Mouse (Mus musculus): ENCODE data around the gene Ptprcap. TPM values are rescaled to one million over a fixed set of nuclear protein-coding genes. Genes with fewer than 3 reads are reported as not detected.
"Not testable (repeated sequence)": the region's sequence is repeated elsewhere in the genome, so short reads cannot be mapped to it uniquely, and the experiment has no call there.

The Ptprcap gene
- total RNA-seq (2021), result 1 to 10 TPM; 1.3 to 1.8 TPM

GRCm38 (mm10) chr19:4153232-4153654 lies at the start of gene Ptprcap:
Gene Ptprcap (plus strand): TSS chr19:4153604.
- intact Hi-C loops (cut with DNase I), result no loop called here
- no peak for DNase-seq (ENCODE audit: low spot score in 2 of 2)

- intact Hi-C loops (cut with DNase I), result no loop called here
- no peak for DNase-seq (ENCODE audit: low spot score in 2 of 2)
Measured at GRCm38 (mm10) chr19:4103792-4104191, 49.6 kb upstream of the Ptprcap start.

- DNase-seq (ENCODE audit: low spot score in 2 of 2), result no peak
- intact Hi-C loops (cut with DNase I), result no loop called here
Measured at GRCm38 (mm10) chr19:4104675-4105194, 48.7 kb upstream of the Ptprcap start.

GRCm38 (mm10) chr19:4106654-4107053 lies 46.8 kb upstream of the Ptprcap start:
- no peak for DNase-seq (ENCODE audit: low spot score in 2 of 2)
- intact Hi-C loops (cut with DNase I), result no loop called here

- DNase-seq (ENCODE audit: low spot score in 2 of 2), result no peak
- intact Hi-C loops (cut with DNase I), result no loop called here
Measured at GRCm38 (mm10) chr19:4108535-4108934, 44.9 kb upstream of the Ptprcap start.

GRCm38 (mm10) chr19:4112063-4112960 lies 41.1 kb upstream of the Ptprcap start:
- intact Hi-C loops (cut with DNase I), result no loop called here
- no peak for DNase-seq (ENCODE audit: low spot score in 2 of 2)

GRCm38 (mm10) chr19:4113186-4113805 lies 40.1 kb upstream of the Ptprcap start:
- peak; percentile 78 to 80 for DNase-seq (ENCODE audit: low spot score in 2 of 2)
- intact Hi-C loops (cut with DNase I), result no loop called here

GRCm38 (mm10) chr19:4113806-4114230 lies 39.6 kb upstream of the Ptprcap start:
- intact Hi-C loops (cut with DNase I), result no loop called here
- no peak for DNase-seq (ENCODE audit: low spot score in 2 of 2)

- no peak for DNase-seq (ENCODE audit: low spot score in 2 of 2)
- intact Hi-C loops (cut with DNase I), result no loop called here
Measured at GRCm38 (mm10) chr19:4114551-4114950, 38.9 kb upstream of the Ptprcap start.

- DNase-seq (ENCODE audit: low spot score in 2 of 2), result no peak
- intact Hi-C loops (cut with DNase I), result no loop called here
Measured at GRCm38 (mm10) chr19:4115144-4115543, 38.3 kb upstream of the Ptprcap start.

- intact Hi-C loops (cut with DNase I), result no loop called here
- DNase-seq (ENCODE audit: low spot score in 2 of 2), result no peak
Measured at GRCm38 (mm10) chr19:4115816-4116215, 37.6 kb upstream of the Ptprcap start.

GRCm38 (mm10) chr19:4117006-4117405 lies 36.4 kb upstream of the Ptprcap start:
- no peak for DNase-seq (ENCODE audit: low spot score in 2 of 2)
- intact Hi-C loops (cut with DNase I), result no loop called here

- intact Hi-C loops (cut with DNase I), result no loop called here
- no peak for DNase-seq (ENCODE audit: low spot score in 2 of 2)
Measured at GRCm38 (mm10) chr19:4118350-4118749, 35.1 kb upstream of the Ptprcap start.

- no peak for DNase-seq (ENCODE audit: low spot score in 2 of 2)
- intact Hi-C loops (cut with DNase I), result no loop called here
Measured at GRCm38 (mm10) chr19:4119716-4120487, 33.5 kb upstream of the Ptprcap start.

- DNase-seq (ENCODE audit: low spot score in 2 of 2), result no peak
- intact Hi-C loops (cut with DNase I), result no loop called here
Measured at GRCm38 (mm10) chr19:4120496-4120895, 32.9 kb upstream of the Ptprcap start.

- intact Hi-C loops (cut with DNase I), result no loop called here
- peak; percentile 96 to 98 for DNase-seq (ENCODE audit: low spot score in 2 of 2)
Measured at GRCm38 (mm10) chr19:4121097-4121805, 32.2 kb upstream of the Ptprcap start.

- intact Hi-C loops (cut with DNase I); DNase-seq (ENCODE audit: low spot score in 2 of 2): not testable (repeated sequence)
Measured at GRCm38 (mm10) chr19:4121896-4122295, 31.5 kb upstream of the Ptprcap start.

- DNase-seq (ENCODE audit: low spot score in 2 of 2), result no peak
- intact Hi-C loops (cut with DNase I), result no loop called here
Measured at GRCm38 (mm10) chr19:4122411-4123370, 30.7 kb upstream of the Ptprcap start.
